Mouse (Mus musculus): ENCODE data around the gene Sbf2. TPM values are rescaled to one million over a fixed set of nuclear protein-coding genes. Genes with fewer than 3 reads are reported as not detected.
"Not testable (repeated sequence)": the region's sequence is repeated elsewhere in the genome, so short reads cannot be mapped to it uniquely, and the experiment has no call there.

The Sbf2 gene
- total RNA-seq, 2 experiments from 2014 or later = 44.8 to 48.5 TPM

DNA sequence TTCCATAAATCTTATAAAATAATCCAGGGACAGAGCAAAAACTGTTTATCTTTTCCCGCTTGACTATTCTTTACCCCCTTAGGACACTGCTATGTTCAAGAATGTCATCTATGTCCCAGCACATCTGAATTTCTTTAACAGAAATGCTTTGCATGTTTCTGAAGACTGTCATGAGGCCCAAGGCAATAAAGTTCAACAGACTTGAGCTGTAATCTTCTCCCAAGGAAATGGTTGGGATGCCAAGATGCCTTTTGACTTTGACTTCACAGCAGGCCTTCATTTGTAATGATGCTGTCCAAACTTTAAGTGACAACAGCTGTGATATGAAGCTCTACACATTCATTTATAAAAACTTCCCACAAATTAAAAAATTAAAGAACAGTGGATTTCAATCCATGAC lies 212.6 kb downstream of the Sbf2 start:
- no peak for DNase-seq

- DNase-seq = no peak
Measured at GRCm38 (mm10) chr7:110392576-110392975, 222.1 kb downstream of the Sbf2 start.

DNA sequence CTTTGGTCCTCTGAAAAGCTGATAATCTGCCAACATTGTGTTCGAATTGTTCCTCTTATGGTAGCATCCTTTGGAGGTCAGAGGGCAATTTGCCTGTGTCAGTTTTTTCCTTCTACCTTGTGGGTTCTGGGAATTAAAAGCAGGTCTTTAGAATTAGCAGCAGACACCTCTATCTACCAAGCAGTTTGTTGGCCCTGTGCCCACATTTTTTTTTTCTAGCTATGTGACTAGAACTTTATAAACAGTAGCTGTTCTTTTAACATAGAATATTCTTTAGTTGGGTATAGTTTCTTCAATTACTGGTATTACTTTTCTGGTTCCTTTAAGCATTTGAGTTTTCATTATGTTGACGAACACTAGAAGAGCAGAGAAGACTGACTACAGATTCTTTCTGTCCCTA lies 223.1 kb downstream of the Sbf2 start:
- DNase-seq = no peak

GRCm38 (mm10) chr7:110388889-110389288 lies 225.8 kb downstream of the Sbf2 start:
- DNase-seq = not testable (repeated sequence)

DNA sequence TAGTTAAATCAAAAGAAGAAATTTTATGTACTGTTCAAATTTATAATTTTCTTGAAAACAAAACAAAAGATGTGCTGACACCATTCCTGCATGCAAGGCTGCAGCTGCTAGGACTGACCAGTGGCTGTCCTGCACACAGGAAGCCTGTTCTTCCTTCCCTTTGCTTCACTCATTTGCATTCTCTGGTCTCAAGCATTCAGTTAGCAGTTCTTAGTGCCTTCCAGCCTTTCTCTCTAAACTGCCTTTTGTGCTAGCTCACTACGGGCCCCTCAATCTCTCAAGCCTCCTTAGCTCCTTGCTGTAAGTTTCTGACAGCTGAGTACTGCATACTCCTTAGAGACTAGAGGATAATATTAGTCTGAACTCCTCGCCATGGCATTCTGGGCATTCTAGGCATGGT lies 227.2 kb downstream of the Sbf2 start:
- DNase-seq = no peak

DNA sequence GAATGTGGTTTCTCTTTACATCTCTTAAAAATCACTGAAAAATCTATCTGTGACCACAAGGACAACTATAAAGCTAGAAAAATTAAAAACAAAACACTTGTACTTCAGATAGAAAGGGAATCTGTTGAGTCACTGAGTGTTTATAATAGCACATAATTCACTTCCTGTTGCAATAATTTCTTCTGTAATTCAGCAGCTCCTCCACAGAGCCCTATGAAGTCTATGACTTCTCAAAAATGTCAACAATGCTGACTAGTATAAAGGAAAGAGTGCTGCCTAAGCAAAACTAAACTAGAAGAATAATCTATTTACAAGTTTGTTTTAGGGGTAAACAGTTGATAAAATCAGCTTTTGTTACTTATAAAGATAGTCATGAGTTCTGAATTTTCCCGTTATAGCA lies 229.2 kb downstream of the Sbf2 start:
- DNase-seq = no peak

DNA sequence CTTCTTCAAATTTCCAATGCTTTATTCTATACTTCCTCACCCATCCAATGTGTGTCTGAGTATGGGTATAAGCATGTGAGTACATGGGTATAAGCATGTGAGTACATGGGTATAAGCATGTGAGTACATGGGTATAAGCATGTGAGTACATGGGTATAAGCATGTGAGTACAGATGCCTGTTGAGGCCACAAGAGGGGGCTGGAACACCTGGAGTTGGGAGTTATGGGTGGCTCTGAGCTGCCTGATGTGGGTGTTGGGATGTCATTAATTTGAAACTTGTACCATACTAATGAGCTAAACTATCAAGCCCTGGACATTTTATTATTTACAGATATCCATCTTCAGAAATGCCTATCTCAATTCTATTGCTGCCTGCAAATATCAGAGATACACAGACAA lies 230.4 kb downstream of the Sbf2 start:
- no peak for DNase-seq

- DNase-seq = no peak
Measured at GRCm38 (mm10) chr7:110381625-110382024, 233.1 kb downstream of the Sbf2 start.

- peak; percentile 5 to 16 for DNase-seq
Measured at GRCm38 (mm10) chr7:110379335-110379914, 235.3 kb downstream of the Sbf2 start.

DNA sequence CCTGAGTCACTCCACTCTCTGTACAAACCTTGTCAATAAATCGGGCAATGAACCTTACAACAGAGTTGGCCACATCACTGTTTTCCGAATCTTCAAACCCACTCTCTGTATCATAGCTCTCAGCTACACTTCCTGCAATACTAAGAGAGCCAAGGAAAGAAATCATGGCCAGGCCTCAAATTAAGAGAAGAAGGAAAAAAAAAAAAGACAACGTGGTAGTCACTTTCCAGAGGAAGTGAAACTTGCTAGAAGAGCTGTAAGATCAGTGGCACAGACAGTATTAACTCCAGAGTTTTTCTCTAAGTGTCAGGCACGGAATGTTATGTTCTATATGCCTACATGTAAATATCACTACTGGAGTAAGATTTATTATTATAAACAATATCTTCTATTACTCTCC lies 242.2 kb downstream of the Sbf2 start:
- DNase-seq = no peak

GRCm38 (mm10) chr7:110362005-110362404 lies 252.7 kb downstream of the Sbf2 start:
- DNase-seq = no peak

DNA sequence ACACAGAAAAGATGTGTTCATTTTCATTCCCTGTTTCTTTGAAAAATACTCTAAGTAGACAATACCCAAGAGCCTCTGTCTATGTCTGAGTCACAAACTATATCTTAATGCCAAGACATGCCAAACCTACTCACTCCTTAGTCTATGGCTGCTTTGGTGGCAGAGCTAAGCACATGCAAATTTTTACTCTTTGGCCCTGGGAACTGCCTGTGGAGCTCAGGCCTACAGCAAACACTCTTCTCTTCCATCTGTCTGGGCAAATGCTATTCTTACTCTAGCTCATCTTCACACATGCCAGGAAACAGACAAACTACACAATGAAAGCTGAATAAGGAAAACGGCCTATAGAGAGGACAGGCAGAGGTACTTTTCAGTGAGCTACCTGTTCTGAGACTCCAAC lies 253.2 kb downstream of the Sbf2 start:
- DNase-seq = no peak

DNA sequence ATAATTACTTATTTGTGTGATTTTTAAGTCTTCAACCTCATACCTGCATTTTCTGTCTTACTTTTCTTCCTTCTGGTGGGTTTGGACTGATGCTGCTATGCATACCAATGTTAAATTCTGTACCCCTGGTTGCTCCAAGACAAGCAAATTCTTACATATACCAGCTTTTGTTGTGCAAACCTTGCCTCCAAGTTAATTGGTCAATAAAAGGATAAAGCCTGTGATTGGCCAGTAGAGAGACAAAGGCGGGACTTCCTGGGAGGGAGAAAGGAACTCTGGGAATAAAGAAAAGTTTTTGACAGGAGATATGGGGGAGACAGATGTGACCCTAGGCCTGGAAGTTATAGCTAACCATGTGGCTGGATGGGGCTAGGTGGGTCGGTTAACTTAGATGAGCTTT lies 255.3 kb downstream of the Sbf2 start:
- DNase-seq = no peak

DNA sequence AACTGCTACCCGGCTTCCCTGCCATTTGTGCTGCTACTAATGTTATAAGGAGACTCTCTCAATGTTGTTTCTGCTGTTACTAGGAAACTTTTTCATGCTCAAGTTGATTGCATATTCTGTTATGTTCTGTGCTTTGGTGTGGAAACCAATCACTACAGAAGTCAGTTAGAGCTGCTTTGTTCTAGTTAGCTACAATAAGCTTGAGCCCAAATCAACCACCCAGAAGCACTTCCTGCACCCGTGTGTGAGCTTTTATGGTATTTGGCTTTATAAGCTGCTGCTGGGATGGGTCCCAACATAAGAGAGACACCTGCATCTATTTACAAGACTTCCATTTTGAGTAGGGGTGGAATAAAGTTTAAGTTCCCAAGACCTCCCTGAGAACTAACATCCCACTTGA lies 260.8 kb downstream of the Sbf2 start:
- no peak for DNase-seq

- DNase-seq = no peak
Measured at GRCm38 (mm10) chr7:110347250-110347649, 267.5 kb downstream of the Sbf2 start.

DNA sequence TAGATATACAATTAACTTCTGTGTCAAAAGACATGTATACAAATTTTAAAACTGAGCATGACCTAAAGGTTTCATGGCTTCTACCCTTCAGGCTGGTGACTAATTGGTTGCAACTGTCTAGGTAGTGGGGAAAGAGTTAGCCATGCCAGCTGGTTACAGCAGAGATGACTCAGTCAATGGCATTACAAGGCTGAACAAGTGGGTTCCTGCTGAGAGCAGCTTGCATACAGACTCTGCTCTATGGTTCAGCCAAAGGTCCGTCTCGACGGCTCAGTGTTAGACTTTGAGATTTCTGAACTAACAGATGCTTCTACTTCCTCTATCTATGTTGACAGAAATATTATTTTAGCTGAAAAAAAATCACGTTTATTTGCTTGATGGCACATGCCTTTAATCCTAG lies 277.1 kb downstream of the Sbf2 start:
- peak; percentile 55 to 57 for DNase-seq

GRCm38 (mm10) chr7:110325381-110326110 lies 289.2 kb downstream of the Sbf2 start:
- no peak for DNase-seq

GRCm38 (mm10) chr7:110324852-110325251 lies 289.9 kb downstream of the Sbf2 start:
- no peak for DNase-seq

DNA sequence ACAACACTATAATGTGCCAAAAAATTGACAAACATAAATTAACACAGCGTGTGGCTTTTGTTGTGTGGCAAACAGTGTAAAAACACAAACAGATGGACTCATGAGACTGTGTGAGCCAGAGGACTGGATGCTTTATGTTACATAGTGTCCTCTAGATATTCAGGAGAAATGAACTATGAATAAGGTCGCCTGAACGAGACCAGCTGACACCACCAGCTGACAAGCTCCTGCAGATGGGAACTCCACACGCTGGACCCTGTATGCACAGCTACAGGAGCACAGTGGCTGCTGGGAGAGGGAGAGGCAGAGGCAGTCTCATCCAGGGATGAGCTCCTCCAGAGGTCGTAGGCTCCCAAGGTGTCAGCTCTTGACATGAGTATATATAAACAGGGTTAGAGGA lies 293.6 kb downstream of the Sbf2 start:
- no peak for DNase-seq

GRCm38 (mm10) chr7:110318971-110319519 lies 295.7 kb downstream of the Sbf2 start:
- DNase-seq = peak in 1 of 2 experiments; percentile 31

- no peak for DNase-seq
Measured at GRCm38 (mm10) chr7:110317412-110317811, 297.3 kb downstream of the Sbf2 start.

DNA sequence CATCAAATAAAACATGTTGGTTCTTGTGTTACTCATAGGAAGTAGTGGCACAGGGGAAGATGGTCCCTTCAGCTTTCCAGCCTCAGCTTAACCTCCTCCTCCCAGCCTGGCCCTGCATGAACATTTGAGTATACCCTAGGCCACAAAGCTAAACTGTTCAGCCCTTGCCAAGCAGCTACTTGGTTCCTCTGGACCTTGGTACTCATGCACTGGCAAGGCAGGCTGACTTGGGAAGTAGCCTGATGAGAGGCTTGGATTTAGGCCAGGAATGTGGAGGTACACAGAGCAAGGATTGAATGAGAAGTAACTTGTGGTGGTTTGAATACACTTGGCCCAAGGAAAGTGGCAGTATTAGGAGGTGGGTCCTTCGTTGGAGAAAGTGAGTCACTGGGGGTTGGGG lies 299.4 kb downstream of the Sbf2 start:
- DNase-seq = no peak

DNA sequence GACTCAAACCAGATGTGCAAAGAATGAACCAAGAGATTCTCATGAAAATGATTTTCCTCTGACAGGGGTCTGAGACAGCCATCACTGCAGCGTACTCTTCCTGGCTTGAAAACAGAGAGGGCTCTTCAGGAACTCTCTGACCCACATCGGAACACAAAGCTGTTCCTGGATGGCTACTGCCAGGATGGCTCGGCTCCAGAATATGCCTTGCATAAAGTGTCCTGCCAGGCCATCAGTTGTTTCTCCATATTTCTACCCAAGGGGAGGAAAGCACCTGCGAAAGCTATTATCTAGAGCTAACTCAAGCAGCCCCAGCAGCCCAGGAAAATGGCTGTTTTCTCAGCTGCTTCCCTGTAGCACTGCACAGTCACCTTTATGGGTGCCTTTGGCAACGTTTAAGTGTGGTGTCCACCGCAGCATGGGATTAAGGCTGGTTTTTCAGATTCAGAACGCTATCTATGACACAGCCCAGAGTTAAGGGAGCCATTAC lies 300.3 kb downstream of the Sbf2 start:
- DNase-seq = no peak
